Comparison of ENCODE assay signal across 15 mouse cellular contexts in genomic region chr15:98787930-98788329, GRCm38 (mm10). TPM values are rescaled to one million over a fixed set of nuclear protein-coding genes. Genes with fewer than 3 reads are reported as not detected.
DNase-seq lines count a peak whose midpoint lies in the region; ATAC-seq and TF ChIP-seq lines count a peak whose summit lies in the region.
"Had no signal": no experiment of that assay in that cellular context is flagged by ENCODE, and none has a peak within 500 bp of the region (broad histone marks: within the 10 kb centered on the region; RNA-seq: fewer than 3 reads in every experiment).

No protein-coding gene starts in this region.

- 0 out of 2 replicates have a peak, but pooled peaks have one; percentile 50 for ATAC-seq in forebrain, embryonic 16.5 days
- no peak for ATAC-seq in forebrain, embryonic 15.5 days (replicated peaks)
- no peak for ATAC-seq in erythroblast, adult 5-6 weeks (replicated peaks; ENCODE audit: low FRiP score, poor library complexity, severe bottlenecking)

- peaks cover 4% of the 10 kb centered on the region; the same call in 1 of the 2 replicates for H3K9me3 ChIP-seq in forebrain, embryonic 16.5 days (ENCODE audit: control insufficient read depth, low read length)
- no peaks in the 10 kb centered on the region for H3K9me3 ChIP-seq in forebrain, embryonic 15.5 days
- H3K9me3 ChIP-seq: hindbrain, embryonic 13.5 days had no signal

- intact Hi-C loops in left cerebral cortex, adult 2 months (cut with DNase I), result no loop called here

- no peak for DNase-seq in left cerebral cortex, adult 2 months (ENCODE audit: extremely low spot score in 1 of 2, low spot score in 2 of 2)
- DNase-seq in left cerebral cortex, adult 9 months (ENCODE audit: low spot score in 2 of 2), result no peak
- DNase-seq in adipocyte (ENCODE audit: low spot score), result peak; percentile 29
- DNase-seq in thymus, postnatal 25 days, result no peak
- DNase-seq: adrenal gland, postnatal 14 days; cerebellum, adult 9-11 months; left cerebral cortex, postnatal 4 days; right cerebral cortex, postnatal 25 days had no signal

- H3K4me2 ChIP-seq in forebrain, embryonic 16.5 days (ENCODE audit: low read length), result no peak overlapping the region
- H3K4me2 ChIP-seq in forebrain, embryonic 15.5 days (replicated peaks), result no peak overlapping the region
- H3K4me2 ChIP-seq: hindbrain, embryonic 13.5 days had no signal

- 0 out of 2 replicates have a peak, but pooled peaks cover 11% of the 10 kb centered on the region for H3K4me1 ChIP-seq in forebrain, embryonic 16.5 days (replicated peaks; ENCODE audit: control insufficient read depth, insufficient read depth, low read length)
- H3K4me1 ChIP-seq in forebrain, embryonic 15.5 days, result peaks cover 18% of the 10 kb centered on the region

- no peak overlapping the region for H3K27ac ChIP-seq in forebrain, embryonic 16.5 days (ENCODE audit: low read length)
- no peak overlapping the region for H3K27ac ChIP-seq in forebrain, embryonic 15.5 days (replicated peaks)
- H3K27ac ChIP-seq in left cerebral cortex, adult 2 months, result no peak overlapping the region
- H3K27ac ChIP-seq: hindbrain, embryonic 13.5 days had no signal

- H3K9ac ChIP-seq in forebrain, embryonic 16.5 days (replicated peaks; ENCODE audit: low read depth, low read length), result no peak overlapping the region
- no peak overlapping the region for H3K9ac ChIP-seq in forebrain, embryonic 15.5 days (replicated peaks)
- H3K9ac ChIP-seq: hindbrain, embryonic 13.5 days had no signal

- H3K27me3 ChIP-seq in forebrain, embryonic 16.5 days (replicated peaks; ENCODE audit: control insufficient read depth, insufficient read depth, low read length), result peaks cover 71% of the 10 kb centered on the region
- peaks cover 84% of the 10 kb centered on the region for H3K27me3 ChIP-seq in forebrain, embryonic 15.5 days
- H3K27me3 ChIP-seq in C2C12 (ENCODE audit: control insufficient read depth, insufficient read depth, insufficient read length), result peaks cover 38% of the 10 kb centered on the region

- H3ac ChIP-seq in C2C12 (ENCODE audit: control insufficient read depth, insufficient read length, low read depth), result no peak overlapping the region

- H3K36me3 ChIP-seq in forebrain, embryonic 16.5 days (ENCODE audit: control insufficient read depth, insufficient read depth), result no peaks in the 10 kb centered on the region
- no peaks in the 10 kb centered on the region for H3K36me3 ChIP-seq in forebrain, embryonic 15.5 days
- H3K36me3 ChIP-seq in C2C12 (ENCODE audit: control insufficient read depth, insufficient read depth), result no peaks in the 10 kb centered on the region
- H3K36me3 ChIP-seq: hindbrain, embryonic 13.5 days had no signal

- TF ChIP-seq CTCF in left cerebral cortex, adult 2 months (IDR thresholded peaks at IDR 0.05), result peak; percentile 50
- TF ChIP-seq CTCF in C2C12 (IDR thresholded peaks at IDR 0.05; ENCODE audit: control insufficient read depth, insufficient read depth, insufficient read length), result peak; percentile 81

- H3K4me3 ChIP-seq in forebrain, embryonic 16.5 days (replicated peaks; ENCODE audit: low read length), result no peak overlapping the region
- H3K4me3 ChIP-seq in forebrain, embryonic 15.5 days, result no peak overlapping the region
- no peak overlapping the region for H3K4me3 ChIP-seq in left cerebral cortex, adult 2 months
- H3K4me3 ChIP-seq in C2C12 (ENCODE audit: insufficient read depth, poor library complexity, severe bottlenecking), result no peak overlapping the region
- H3K4me3 ChIP-seq: hindbrain, embryonic 13.5 days had no signal

- 26% methylated on average over 4 of the region's 4 CpGs for WGBS in forebrain, embryonic 16.5 days
- WGBS in forebrain, embryonic 15.5 days, result 31% methylated on average over 4 of the region's 4 CpGs

- H3K79me3 ChIP-seq in C2C12 (ENCODE audit: low read depth), result no peaks in the 10 kb centered on the region

- no peaks in the 10 kb centered on the region for H3K79me2 ChIP-seq in C2C12 (ENCODE audit: control insufficient read depth, insufficient read depth)

TF ChIP-seq in C2C12, 6 proteins besides CTCF, POLR2A, EP300 and RAD21:
- TF ChIP-seq MYOD1 (IDR thresholded peaks at IDR 0.05; ENCODE audit: control insufficient read depth, insufficient read length, low read depth) (no peak), MAX (IDR thresholded peaks at IDR 0.05) (no peak), MYOG (IDR thresholded peaks at IDR 0.05; ENCODE audit: control insufficient read depth, extremely low read depth, insufficient read length) (no peak), CEBPB (IDR thresholded peaks at IDR 0.05; ENCODE audit: low read depth) (no peak)

RNA-seq across cellular contexts. Expression of gene Wnt1, which starts 1.7 kb away (rescaled TPM):
- 0.10 and 0.42 TPM in 2 replicates for polyA plus RNA-seq in forebrain, embryonic 16.5 days (2015; fragmentation: Nextera tagmentation; extraction: Ambion mirVana)
- polyA plus RNA-seq in forebrain, embryonic 15.5 days (2015; fragmentation: Nextera tagmentation; extraction: Ambion mirVana), result 0.19 and 0.25 TPM in 2 replicates
- under 1 TPM in 1 of 2 experiments, not detected in 1; 0.14 TPM for total RNA-seq in left cerebral cortex, adult 2 months (2021)
- polyA plus RNA-seq in C2C12 (2012; fragmentation: generic; extraction: Trizol), result 0.09 TPM
- not detected in 2 replicates for total RNA-seq in erythroblast, adult 5-6 weeks (2015; ENCODE audit: low replicate concordance)
- not detected in 2 replicates for total RNA-seq in erythroblast, adult 5-6 weeks (2017; ENCODE audit: low replicate concordance)
- total RNA-seq: adrenal gland, postnatal 14 days; granulocyte monocyte progenitor cell, adult 5-6 weeks; layer of hippocampus, adult 8-10 months; left cerebral cortex, postnatal 4 days had no signal

RNA-seq across cellular contexts. Expression of gene Wnt10b, which starts 10.0 kb away (rescaled TPM):
- polyA plus RNA-seq in forebrain, embryonic 16.5 days (2015; fragmentation: Nextera tagmentation; extraction: Ambion mirVana), result not detected in 2 replicates
- polyA plus RNA-seq in forebrain, embryonic 15.5 days (2015; fragmentation: Nextera tagmentation; extraction: Ambion mirVana), result not detected in 2 replicates
- under 1 TPM; 0.51 to 0.66 TPM for total RNA-seq in left cerebral cortex, adult 2 months (2021)
- polyA plus RNA-seq in C2C12 (2012; fragmentation: generic; extraction: Trizol), result 14.5 TPM
- 1.0 TPM in 1 of 2 replicates, not detected in the other for total RNA-seq in erythroblast, adult 5-6 weeks (2015; ENCODE audit: low replicate concordance)
- not detected in 2 replicates for total RNA-seq in erythroblast, adult 5-6 weeks (2017; ENCODE audit: low replicate concordance)

RNA-seq across cellular contexts. Expression of gene Ddn, which starts 21.4 kb away (rescaled TPM):
- polyA plus RNA-seq in forebrain, embryonic 16.5 days (2015; fragmentation: Nextera tagmentation; extraction: Ambion mirVana), result 0.46 and 0.58 TPM in 2 replicates
- polyA plus RNA-seq in forebrain, embryonic 15.5 days (2015; fragmentation: Nextera tagmentation; extraction: Ambion mirVana), result 0.46 and 0.47 TPM in 2 replicates
- total RNA-seq in left cerebral cortex, adult 2 months (2021), result 100 to 1,000 TPM; 739 to 834 TPM
- polyA plus RNA-seq in C2C12 (2012; fragmentation: generic; extraction: Trizol), result 0.11 TPM
- total RNA-seq in erythroblast, adult 5-6 weeks (2015; ENCODE audit: low replicate concordance), result not detected in 2 replicates
- total RNA-seq in erythroblast, adult 5-6 weeks (2017; ENCODE audit: low replicate concordance), result not detected in 2 replicates
- total RNA-seq: adrenal gland, postnatal 14 days; granulocyte monocyte progenitor cell, adult 5-6 weeks had no signal

RNA-seq across cellular contexts. Expression of gene Arf3, which starts 24.9 kb away (rescaled TPM):
- 82.6 and 99.9 TPM in 2 replicates for polyA plus RNA-seq in forebrain, embryonic 16.5 days (2015; fragmentation: Nextera tagmentation; extraction: Ambion mirVana)
- polyA plus RNA-seq in forebrain, embryonic 15.5 days (2015; fragmentation: Nextera tagmentation; extraction: Ambion mirVana), result 82.3 and 88.2 TPM in 2 replicates
- total RNA-seq in left cerebral cortex, adult 2 months (2021), result 100 to 1,000 TPM; 749 to 756 TPM
- polyA plus RNA-seq in C2C12 (2012; fragmentation: generic; extraction: Trizol), result 126 TPM
- total RNA-seq in erythroblast, adult 5-6 weeks (2015; ENCODE audit: low replicate concordance), result 7.1 and 8.4 TPM in 2 replicates
- 4.6 and 8.1 TPM in 2 replicates for total RNA-seq in erythroblast, adult 5-6 weeks (2017; ENCODE audit: low replicate concordance)

RNA-seq across cellular contexts. Expression of gene Prkag1, which starts 43.4 kb away (rescaled TPM):
- 79.5 and 89.2 TPM in 2 replicates for polyA plus RNA-seq in forebrain, embryonic 16.5 days (2015; fragmentation: Nextera tagmentation; extraction: Ambion mirVana)
- 89.0 and 91.7 TPM in 2 replicates for polyA plus RNA-seq in forebrain, embryonic 15.5 days (2015; fragmentation: Nextera tagmentation; extraction: Ambion mirVana)
- 10 to 100 TPM; 46.1 to 52.3 TPM for total RNA-seq in left cerebral cortex, adult 2 months (2021)
- polyA plus RNA-seq in C2C12 (2012; fragmentation: generic; extraction: Trizol), result 132 TPM
- 20.2 and 21.5 TPM in 2 replicates for total RNA-seq in erythroblast, adult 5-6 weeks (2015; ENCODE audit: low replicate concordance)
- 35.1 and 37.9 TPM in 2 replicates for total RNA-seq in erythroblast, adult 5-6 weeks (2017; ENCODE audit: low replicate concordance)

Comparison
In these comparisons a context has a peak if more than half of its experiments do, and no peak if none do; other contexts are left out.
1. RNA of gene Wnt10b, which starts 10.0 kb away (polyA plus RNA-seq): 14.5 TPM in C2C12 (single experiment); not detected in forebrain, embryonic 16.5 days and not detected in forebrain, embryonic 15.5 days; every median in the first group is over 10 times any median in the second.